Mouse (Mus musculus): ENCODE results near the gene Mdm1. TPM values are rescaled to one million over a fixed set of nuclear protein-coding genes. Genes with fewer than 3 reads are reported as not detected.

Mdm1 gene
- 10 to 100 TPM; 23.4 to 25.9 TPM for total RNA-seq (2021)
- long read RNA-seq, experiment 1, partial matches to known transcripts, result 0 of 11 reads
- long read RNA-seq, experiment 1, other reads (novel, unspliced or antisense), result 4 of 11 reads
- long read RNA-seq, experiment 2, transcript Mdm1-204 (14 exons, 2,022 nt), result major isoform, 6 of 40 reads
- long read RNA-seq, experiment 2, partial matches to known transcripts, result 9 of 40 reads
- long read RNA-seq, experiment 2, other reads (novel, unspliced or antisense), result 19 of 40 reads

DNA sequence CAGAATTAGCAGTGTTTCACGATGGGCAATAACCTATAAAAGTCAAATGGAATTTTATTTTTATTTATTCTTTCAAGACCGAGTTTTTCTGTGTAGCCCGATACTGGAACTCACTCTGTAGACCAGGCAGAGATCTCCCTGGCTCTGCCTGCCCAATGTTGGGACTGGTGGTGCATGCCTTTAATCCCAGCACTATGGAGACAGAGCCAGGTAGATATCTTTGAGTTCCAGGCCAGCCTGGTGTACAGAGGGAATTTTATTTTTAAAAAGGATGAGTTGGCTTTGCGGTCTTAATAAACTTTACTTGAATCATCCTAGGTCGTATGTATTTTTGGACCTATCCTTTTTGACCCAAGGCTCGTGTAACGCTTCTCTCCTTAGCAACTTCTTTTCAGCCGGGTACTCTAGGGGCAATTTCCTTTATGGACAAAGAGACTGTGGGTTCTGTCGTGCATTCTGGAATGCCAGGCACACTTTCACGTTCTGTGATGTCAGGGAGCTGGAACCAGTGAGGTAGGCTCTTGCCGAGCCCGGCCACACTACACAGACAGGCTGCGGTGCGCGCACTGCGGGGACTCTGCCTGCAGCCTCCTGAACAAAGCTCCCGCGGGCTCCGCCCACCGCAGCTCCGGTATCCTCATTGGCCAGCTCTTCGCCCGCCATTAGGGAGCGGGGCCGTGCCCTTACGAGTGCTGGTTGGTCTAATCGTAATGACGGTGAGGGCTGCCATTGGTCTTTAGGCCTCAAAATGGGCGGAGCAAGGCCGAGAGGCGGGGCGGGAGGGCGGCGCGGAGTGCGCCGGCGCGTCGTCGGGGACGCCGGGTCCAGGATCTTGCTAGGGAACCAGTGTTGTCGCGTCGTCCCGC lies at the start of gene Mdm1:
Mdm1 (plus strand) TSS at position 794 of the 866 bp plus-strand sequence.
- DNase-seq (ENCODE audit: low spot score in 2 of 2), result peak; percentile 94 to 98

DNA sequence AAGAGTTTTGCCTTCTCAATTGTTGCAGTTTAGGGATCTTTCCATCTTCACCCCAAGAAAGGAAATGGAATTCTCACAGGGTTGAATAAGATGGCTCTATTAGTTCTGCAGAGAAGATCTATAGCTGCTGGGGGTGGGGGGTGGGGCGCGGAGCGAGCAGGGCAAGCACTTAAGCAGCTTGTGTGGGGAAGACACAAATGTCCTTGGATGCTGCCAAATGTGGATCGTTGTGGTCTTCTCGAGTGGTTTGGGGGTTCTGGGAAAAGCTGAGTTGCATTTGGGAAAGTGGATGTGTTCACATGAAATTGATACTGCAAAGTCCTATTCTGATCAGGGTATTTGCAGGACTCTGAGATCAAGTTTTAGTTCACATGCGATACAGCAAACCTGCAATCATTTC lies 48.9 kb upstream of the Mdm1 start:
- DNase-seq (ENCODE audit: low spot score in 2 of 2), result no peak

DNA sequence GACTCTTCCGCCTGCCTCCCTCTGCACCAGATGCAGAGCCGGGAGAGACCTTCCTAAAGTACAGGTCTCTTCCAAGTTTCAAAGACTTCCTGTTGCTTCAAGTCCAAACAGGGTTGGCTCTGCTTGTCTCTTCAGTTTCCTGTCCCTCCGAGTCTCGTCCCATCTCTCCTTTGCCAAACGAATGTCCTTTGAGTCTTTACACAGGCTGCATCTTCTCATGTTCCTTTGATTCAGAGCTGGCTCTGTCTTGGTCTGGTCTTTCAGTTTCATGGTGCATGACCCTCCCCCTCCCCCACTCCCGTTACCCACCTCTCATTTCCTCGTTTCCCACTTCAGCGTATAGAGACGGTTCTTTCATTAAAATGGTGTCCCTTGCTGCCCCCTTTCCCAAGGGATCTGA lies 47.9 kb upstream of the Mdm1 start:
- no peak for DNase-seq (ENCODE audit: low spot score in 2 of 2)

DNA sequence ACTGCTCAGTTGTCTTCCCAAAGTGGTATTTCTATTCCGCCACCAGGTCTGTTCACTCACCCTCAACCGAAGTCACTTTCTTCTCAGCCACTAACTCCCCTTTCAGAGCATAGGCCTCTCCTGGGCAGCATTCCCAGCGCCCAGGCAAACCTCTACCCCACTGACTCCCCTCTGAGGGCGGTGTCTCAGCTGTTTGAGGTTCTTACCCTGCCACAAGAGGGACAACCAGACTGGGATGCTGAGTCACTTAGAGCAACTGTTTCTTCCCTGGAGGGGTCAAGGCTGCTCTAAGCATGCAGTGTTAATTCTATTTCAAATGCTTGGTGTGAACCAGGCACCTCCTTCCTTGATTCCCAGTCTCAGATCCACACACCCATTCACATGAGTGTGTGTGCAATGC lies 46.8 kb upstream of the Mdm1 start:
- no peak for DNase-seq (ENCODE audit: low spot score in 2 of 2)

DNA sequence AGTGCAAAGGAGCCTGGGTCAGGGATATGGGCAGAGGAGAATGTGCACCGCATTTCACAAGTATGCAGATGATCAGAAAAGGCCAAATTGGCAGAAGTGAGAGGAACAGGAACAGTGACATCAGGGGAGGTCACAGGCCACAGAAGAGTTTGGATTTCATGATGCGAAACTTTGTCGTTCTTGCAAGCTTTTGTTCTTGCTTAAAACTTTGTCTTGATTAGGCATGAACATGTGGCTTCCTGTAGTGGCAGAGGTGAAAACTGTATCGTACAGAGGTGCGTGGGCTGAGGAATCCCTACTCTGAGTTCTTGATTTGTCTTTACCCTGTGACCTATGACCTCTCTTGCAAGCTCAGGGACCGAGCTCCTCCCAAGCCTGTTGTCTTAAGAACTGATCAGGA lies 45.4 kb upstream of the Mdm1 start:
- no peak for DNase-seq (ENCODE audit: low spot score in 2 of 2)

DNA sequence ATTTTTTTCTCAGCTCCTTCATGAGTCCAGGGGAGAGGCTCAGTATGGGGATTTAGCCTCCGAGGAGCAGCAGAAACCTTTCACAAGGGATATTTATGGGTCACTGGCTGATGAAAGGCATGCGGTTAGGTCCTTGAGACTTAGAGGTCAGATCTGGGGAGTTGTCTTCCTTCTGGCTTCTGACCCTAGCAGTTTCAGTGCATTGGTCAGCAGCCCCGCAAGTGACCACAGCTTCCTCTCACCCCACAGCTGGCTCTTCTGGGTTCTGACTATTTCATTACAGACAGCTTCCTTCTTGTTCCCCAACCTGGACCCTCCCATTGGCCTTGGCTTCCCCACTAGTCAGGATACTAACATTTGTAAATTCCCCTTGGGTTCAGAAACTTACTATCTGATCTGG lies 43.7 kb upstream of the Mdm1 start:
- DNase-seq (ENCODE audit: low spot score in 2 of 2), result no peak

DNA sequence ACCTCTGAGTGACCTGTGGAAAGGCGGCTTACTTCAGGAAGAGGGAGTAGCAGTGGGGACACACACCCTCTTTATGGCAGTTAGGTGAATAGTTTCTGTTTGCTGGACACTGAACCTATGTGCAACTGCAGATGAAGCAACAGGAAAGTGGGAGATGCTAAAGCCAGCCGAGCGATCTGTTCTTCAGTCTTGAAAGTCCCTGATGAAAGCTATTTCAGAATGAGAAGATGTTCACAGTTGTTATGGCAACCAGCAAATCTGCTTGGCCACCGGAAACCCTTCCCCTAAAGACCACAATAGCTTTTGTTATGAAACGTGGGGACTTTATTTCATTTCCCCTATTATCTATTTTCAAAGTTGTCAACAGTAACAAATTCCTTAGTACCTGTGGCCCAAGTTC lies 41.0 kb upstream of the Mdm1 start:
- no peak for DNase-seq (ENCODE audit: low spot score in 2 of 2)

DNA sequence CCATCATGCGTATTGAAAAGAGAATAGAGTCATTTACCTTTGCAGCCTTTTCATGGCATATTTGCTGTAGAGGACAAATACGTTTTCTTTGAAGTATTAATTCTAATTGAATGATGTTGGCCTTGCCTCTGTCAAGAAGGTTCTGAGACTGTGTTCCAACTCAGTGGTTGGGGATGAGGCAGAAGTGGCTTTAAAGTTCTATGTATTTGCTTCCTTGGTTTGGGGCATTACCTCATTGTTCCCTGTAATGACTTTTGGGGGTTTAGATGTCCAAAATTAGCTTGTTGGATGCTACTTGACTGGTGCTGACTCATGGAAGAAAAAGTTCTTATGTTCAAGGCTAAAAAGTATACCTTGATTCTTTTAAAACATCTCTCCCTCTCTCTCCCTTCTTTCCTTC lies 40.6 kb upstream of the Mdm1 start:
- no peak for DNase-seq (ENCODE audit: low spot score in 2 of 2)

DNA sequence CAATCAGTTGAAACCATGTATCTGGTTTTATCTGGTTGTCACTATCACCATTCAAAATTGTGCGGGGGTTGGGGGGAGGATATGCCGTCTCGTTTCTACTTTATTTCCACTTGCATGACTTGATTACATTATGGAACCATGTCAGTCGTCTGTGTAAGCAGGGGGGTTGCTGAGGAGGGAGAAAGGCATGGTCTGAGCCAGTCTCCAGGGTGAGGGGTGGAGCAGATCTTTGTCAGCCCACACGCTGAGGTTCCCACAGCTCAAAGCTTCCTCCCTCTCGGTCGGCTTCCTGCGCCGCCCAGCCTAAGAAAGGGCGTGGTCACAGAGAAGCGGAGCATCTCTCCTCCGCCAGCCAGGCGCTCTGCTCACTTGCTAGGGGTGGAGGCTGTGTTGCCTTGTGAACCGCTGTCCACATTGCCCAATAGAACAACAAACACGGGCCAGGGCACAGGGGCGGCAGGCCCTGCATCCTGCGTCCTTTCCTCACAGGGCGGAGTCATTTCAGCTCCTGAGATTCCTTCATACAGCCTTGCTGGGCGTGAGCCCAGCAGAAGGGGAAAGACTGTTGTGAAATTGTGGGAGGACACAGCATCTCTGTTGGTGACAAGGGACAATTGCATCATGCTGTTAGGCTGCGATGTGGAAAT lies 38.5 kb upstream of the Mdm1 start:
- peak; percentile 51 to 75 for DNase-seq (ENCODE audit: low spot score in 2 of 2)

DNA sequence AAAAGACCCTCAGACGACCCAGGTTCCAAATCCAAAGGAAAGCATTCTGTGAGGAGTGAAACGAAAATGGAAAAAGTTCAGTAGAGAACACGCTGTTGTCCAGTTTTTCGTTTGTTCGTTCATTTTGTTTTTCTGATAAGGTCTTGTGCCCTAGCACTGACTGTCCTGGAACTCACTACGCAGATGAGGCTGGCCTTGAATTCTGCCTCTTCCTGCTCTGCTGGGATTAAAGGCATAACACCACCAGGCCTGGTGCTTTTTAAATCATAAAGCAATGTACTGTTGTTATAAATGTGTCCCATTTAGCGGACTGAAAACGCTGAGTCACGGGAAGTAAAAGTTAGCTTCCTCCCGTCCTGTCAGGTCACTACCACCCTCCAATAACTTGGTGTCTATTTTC lies 37.7 kb upstream of the Mdm1 start:
- no peak for DNase-seq (ENCODE audit: low spot score in 2 of 2)

DNA sequence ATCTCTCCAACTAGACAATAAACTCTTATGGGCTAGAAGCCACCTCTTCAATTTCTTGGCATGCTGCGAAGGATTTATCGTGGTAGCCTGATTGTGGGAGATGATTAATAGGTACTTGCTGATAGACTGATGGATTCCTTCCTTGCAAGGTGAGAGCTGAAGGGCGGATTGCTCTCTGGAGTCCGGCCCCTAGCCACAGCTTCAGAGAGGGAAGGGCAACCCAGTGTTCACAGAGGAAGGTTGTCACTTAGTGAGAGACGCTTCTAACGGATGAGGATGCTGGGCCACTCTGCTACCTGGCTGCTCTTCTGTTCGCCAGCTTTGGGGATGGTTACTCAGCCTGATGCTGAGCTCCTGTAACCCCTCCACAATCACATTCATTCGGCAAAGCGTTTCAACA lies 34.6 kb upstream of the Mdm1 start:
- DNase-seq (ENCODE audit: low spot score in 2 of 2), result no peak

DNA sequence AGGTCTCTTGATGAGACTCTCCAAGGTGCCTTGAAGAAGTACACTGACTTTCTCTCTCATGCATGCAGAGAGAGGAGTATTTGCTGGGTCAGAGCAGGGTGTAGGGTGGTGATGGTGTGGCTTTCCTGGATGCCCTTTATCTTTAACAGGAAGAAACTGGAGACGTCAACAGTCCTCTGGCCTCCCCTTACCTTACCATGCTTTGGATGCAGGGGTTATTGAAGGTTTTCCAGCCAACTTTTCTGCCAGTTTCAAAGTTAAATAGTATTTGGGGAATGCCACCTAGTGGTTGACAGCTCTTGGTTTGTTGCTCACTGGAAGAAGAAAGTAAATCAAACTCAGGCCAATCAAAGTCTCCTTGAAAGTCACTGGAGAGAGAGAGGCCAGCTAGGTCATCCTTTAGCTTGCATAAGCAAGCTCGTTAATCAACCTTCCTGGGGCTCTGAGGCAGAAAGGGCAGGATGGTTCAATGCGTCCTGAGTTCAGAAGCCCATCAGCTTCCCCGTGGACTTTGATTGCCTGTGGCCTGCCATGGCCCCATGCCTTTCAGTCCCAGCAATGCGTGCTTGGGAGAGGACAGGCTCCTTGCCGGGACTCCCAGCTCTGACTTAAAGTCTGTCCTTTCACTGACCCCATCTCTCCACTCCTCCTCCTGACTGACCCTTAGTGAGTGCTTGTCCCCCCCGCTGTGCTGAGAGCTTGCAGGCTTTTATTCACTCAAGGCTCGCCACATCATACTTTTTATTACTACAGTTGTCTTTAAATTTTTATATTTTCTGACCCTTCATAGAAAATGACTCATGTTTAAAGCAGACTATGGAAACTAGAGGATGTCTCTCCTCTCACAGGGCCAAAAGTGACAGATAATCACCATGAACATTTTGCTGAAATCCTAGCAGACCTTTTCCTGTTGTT lies 31.3 kb upstream of the Mdm1 start:
- peak in 1 of 2 experiments; percentile 16 for DNase-seq (ENCODE audit: low spot score in 2 of 2)

DNA sequence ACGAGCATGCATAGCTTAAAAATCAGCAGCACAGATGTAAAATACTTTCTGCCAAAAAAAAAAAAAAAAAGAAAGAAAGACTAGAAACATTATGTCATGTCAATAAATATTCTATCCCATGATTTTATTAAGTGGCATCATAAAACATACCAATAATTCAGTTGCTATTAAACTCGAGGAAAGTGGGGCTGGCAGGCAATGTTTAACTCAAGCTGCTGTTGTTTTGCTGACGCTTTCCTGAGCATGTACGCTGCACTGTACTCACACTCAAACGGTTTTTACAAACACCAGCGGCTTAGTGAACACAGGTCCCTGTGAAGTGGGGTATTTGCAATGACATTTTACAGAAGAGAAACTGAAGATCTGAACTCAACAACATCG lies 30.7 kb upstream of the Mdm1 start:
- no peak for DNase-seq (ENCODE audit: low spot score in 2 of 2)

DNA sequence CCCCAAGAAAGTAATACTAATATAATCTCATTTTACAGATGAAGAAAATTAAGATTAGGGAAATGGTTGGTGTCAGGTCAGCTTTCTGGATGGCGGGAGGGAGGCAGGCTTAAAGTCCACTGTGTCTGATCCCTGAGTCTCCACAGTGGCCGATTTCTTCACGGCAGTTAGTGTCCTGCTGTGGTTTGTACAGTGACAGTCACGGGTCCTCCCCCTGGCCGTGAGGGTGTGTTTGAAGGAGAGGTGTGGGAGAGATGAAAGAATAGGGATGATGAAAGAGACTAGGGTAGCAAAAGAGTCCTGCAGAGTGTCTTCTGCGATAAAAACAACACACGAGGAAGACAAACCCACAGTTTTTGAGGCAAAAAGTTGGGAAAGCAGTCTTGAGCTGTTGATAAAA lies 30.0 kb upstream of the Mdm1 start:
- no peak for DNase-seq (ENCODE audit: low spot score in 2 of 2)

DNA sequence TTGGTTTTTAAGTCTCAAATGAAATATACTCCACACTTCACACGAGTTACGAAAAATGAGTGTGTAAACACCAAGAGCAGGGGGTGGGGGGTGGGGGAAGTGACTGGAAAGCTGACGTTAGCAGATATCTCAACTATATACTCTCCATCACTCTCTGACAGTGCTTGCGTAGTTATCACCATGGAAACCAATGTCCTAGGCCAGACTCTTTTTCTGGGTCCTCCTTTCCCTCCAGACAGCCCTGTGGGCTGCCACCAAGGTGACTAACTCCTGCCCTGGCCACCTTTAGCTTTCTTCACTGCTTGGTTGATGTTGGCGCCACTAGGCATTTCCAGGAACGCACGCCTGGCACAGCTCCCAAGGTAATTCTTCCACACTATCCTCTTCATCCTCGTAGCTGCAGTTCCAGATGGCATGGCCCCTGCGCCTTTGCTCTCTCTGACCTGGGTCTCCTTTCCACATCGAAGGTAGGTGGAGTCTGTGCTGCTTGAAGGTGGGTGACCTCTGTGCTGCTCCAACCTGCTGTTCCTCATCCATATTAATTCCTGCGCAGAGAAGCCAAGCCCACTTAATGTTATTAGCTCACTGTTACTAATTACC lies 29.2 kb upstream of the Mdm1 start:
- no peak for DNase-seq (ENCODE audit: low spot score in 2 of 2)

DNA sequence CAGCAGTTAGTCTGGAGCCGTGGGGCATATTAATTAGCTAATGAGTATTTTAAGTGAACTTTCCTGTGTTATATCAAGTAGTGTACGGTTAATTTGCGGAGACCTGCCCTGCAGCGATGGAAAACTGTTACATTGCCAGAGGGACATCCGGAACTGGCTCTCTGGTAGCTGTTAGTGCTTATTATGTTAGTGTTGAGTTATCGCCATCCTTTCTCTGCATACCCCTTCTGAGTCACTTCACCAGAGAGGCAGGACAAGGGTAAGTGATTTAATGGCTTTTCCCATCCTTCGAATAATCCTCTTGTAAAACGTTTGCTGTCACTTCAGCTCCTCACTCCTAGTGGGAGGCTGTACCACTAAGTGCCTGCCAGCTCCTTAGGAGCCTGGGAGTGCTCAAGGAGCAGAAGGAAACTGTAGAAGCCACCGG lies 28.3 kb upstream of the Mdm1 start:
- DNase-seq (ENCODE audit: low spot score in 2 of 2), result no peak

DNA sequence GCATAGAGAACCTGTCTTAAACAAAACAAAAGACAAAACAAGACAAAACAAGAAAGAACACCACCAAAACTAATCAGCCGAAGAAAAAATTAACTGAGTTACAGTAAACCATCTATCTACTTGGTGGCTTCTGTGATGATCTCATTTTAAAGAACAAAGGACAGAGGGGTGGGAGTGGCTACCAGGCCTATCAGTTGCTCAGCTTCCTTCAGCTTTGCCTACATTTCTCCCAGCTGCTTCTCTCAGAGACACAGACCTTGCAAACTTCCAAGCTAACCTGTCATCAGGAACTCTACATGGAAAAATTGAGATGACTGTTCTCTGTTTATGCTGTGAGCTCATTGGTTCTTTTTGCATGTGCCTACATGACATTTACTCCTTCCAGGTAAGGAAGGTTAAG lies 27.3 kb upstream of the Mdm1 start:
- no peak for DNase-seq (ENCODE audit: low spot score in 2 of 2)

DNA sequence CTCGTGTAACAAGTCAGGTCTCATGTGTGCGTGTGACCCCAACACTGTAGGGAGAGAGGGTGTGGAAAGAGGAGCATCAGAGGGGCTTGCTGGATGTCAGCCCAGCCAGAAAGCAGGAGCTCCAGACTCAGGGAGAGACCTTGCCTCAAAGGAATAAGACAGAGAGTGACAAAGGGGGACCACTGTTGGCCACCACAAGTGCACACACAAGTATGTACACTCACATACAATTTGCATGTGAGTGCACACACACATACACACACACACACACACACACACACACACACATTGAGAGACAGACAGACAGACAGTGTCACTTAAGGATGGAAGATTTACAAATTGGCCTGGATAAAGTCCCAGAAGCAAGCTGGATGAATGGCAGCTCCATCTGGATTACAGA lies 25.2 kb upstream of the Mdm1 start:
- no peak for DNase-seq (ENCODE audit: low spot score in 2 of 2)

DNA sequence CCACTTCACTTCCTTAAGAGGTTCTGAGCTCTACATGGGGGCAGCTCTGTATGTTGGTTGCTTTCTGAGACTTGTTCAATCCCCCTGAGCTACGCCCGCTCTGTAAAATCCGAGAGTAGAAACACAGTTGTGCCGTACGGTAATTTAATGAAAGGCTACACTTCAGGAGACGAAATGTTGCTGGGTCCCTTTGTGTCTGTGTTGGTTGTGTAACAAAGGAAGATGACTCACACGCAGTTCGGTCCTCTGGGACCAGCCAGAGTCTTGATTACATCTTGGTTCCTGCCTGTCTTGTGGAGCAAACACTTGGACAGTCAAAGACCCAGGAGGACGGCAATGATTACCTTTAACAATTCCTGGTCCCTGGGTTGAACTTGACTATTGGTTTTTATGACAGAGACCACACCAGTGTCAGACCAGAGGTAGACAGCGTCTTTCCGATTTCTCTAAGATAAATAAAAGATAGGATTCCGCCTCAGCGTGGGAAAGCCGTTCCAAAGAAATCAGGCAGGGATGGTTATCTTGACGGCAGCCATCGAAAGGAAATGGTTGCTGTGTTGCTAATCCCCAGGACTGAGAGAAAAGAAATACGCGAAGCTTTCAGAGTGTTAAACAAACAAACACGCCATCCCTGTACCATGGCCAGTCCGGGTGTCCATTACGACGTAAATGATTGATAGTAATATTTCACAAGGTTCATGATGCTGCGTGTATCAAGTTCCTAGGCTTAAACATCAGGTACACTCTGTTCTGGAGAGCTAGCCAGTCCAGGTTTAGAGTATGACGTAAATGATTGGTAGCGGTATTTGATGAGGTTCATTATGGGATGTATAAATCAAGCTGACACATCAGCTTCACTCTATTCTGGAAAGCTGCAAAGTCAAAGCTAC lies 20.3 kb upstream of the Mdm1 start:
- DNase-seq (ENCODE audit: low spot score in 2 of 2), result no peak

DNA sequence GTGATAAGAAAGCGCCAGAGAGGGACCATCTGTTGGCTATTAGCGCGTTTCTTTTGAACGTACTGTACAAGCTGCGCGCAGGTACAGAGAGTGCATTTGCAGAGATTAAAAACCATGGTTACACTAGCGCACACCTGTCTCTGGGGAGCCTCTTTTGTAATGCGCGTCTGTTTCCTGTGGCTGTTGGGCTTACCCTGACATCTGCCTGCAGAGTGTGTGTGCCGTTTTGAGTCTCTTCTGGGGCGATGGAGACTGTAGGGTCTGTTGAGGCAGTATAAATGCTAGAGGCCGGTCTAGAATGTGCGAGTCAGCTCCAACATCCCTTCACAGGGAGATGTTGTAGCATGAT lies 19.7 kb upstream of the Mdm1 start:
- no peak for DNase-seq (ENCODE audit: low spot score in 2 of 2)
